Comparison of ENCODE assay signal across 9 mouse cellular contexts in the genomic region with DNA sequence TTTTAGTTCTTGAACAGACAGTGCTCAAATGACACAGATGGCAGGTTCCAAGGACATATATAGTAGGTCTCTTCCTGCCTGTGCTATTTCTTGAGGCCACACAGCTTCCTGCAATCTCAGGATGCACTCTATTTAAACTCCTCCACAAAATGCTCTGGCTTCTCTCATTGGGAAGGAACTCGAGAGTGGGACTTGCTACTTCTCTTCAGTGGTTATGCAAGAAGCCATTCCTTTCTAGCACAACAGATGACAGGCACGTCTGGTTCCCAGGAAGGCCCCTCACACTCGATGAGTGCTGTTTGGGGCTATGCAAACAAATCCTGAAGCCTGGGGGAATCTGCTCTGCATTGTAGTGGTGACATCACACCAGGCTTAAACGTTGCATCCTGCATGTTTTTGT.
"Had no signal": no experiment of that assay in that cellular context is flagged by ENCODE, and none has a peak within 500 bp of the region (broad histone marks: within the 10 kb centered on the region; RNA-seq: fewer than 3 reads in every experiment).

No protein-coding gene starts in this region.

- ATAC-seq: intestine, embryonic 16.5 days; liver, embryonic 12.5 days; midbrain, embryonic 15.5 days had no signal

- DNase-seq: kidney, adult 2 months; kidney, postnatal 14 days; lung, embryonic 14.5 days; lung, postnatal 10 days; thymus, adult 18-20 months; thymus, postnatal 14 days had no signal
